In the genomic region with DNA sequence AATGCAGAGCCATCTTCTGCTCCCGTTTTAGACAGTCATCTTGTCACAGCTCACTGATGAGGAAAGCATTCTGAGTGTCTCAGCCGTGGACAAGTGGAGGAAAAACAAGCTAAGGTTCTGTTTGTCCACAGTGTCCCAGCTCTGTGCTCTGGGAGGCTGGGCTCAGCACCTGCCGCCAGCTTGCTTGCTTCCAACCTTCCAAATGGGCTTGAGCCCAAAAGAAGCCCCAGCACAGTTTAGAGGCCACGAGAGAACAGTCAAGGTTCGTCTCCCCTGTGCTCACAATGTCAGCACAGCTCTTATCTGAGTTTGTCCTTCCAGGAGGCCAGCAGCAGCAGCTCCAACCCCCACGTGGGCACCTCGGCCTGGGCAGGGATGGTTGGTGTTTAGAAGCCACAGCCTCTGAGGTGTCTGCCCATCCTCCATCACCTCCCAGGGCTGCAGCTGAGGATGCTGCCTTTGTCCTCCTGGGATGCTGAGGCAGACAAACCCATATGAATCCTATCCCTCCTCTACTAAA, we compare ENCODE assay signal across 41 mouse cellular contexts. TPM values are rescaled to one million over a fixed set of nuclear protein-coding genes. Genes with fewer than 3 reads are reported as not detected.
A peak's percentile ranks its signal among the peaks of the same experiment; 100 is the strongest.
DNase-seq lines count a peak whose midpoint lies in the region; ATAC-seq lines count a peak whose summit lies in the region.
"Had no signal": no experiment of that assay in that cellular context is flagged by ENCODE, and none has a peak within 500 bp of the region (broad histone marks: within the 10 kb centered on the region; RNA-seq: fewer than 3 reads in every experiment).

No protein-coding gene starts in this region.

- H3K9ac ChIP-seq in heart, embryonic 13.5 days, result no peak overlapping the region
- H3K9ac ChIP-seq: embryonic facial prominence, embryonic 13.5 days; hindbrain, embryonic 12.5 days; intestine, embryonic 15.5 days; liver, embryonic 13.5 days; neural tube, embryonic 12.5 days; stomach, embryonic 15.5 days had no signal

- H3K4me1 ChIP-seq in heart, embryonic 13.5 days, result peaks cover 17% of the 10 kb centered on the region
- H3K4me1 ChIP-seq: embryonic facial prominence, embryonic 13.5 days; hindbrain, embryonic 12.5 days; intestine, embryonic 15.5 days; liver, embryonic 13.5 days; neural tube, embryonic 12.5 days; stomach, embryonic 15.5 days had no signal

- 0 out of 2 replicates have a peak, but pooled peaks cover 5% of the 10 kb centered on the region for H3K27me3 ChIP-seq in heart, embryonic 13.5 days (replicated peaks)
- H3K27me3 ChIP-seq: hindbrain, embryonic 12.5 days; intestine, embryonic 15.5 days; liver, embryonic 13.5 days; neural tube, embryonic 12.5 days; stomach, embryonic 15.5 days had no signal

- no peak overlapping the region for H3K4me3 ChIP-seq in heart, embryonic 13.5 days
- H3K4me3 ChIP-seq: embryonic facial prominence, embryonic 13.5 days; erythroblast, embryonic 14.5 days; gastrocnemius, adult 2 months; hindbrain, embryonic 12.5 days; intestine, embryonic 15.5 days; liver, embryonic 13.5 days; myocyte; neural tube, embryonic 12.5 days; stomach, embryonic 15.5 days had no signal

- whole genome bisulfite sequencing in heart, embryonic 13.5 days, result 17% methylated on average over 7 of the region's 7 CpGs

- no peaks in the 10 kb centered on the region for H3K9me3 ChIP-seq in heart, embryonic 13.5 days
- H3K9me3 ChIP-seq: embryonic facial prominence, embryonic 13.5 days; G1E; hindbrain, embryonic 12.5 days; intestine, embryonic 15.5 days; liver, embryonic 13.5 days; neural tube, embryonic 12.5 days; stomach, embryonic 15.5 days had no signal

- DNase-seq in adrenal gland, adult (ENCODE audit: inconsistent age in 2 of 2, low spot score in 1 of 2), result peak; percentile 67 to 89
- no peak for DNase-seq in adrenal gland, postnatal 4 days (ENCODE audit: low spot score in 2 of 2)
- DNase-seq in heart, postnatal 4 days, result no peak
- peak; percentile 73 for DNase-seq in ovary, adult 18-20 months (ENCODE audit: low spot score)
- no peak for DNase-seq in ovary, postnatal 14 days (ENCODE audit: low spot score)
- DNase-seq: cerebellum, adult 18-20 months; cerebellum, postnatal 10 days; gastrocnemius, adult 2 months; gastrocnemius, postnatal 36 days; heart, postnatal 10 days; kidney, adult 2 months; kidney, postnatal 36 days; left cerebral cortex, postnatal 4 days; liver, embryonic 13.5 days; lung, adult 2 months; lung, postnatal 14 days; right cerebral cortex, postnatal 25 days had no signal

- H3K4me2 ChIP-seq in heart, embryonic 13.5 days, result peak overlapping the region; percentile 6; the same call in 1 of the 2 replicates
- H3K4me2 ChIP-seq: embryonic facial prominence, embryonic 13.5 days; hindbrain, embryonic 12.5 days; intestine, embryonic 15.5 days; liver, embryonic 13.5 days; midbrain, embryonic 11.5 days; neural tube, embryonic 12.5 days; stomach, embryonic 15.5 days had no signal

- H3K36me3 ChIP-seq in heart, embryonic 13.5 days, result no peaks in the 10 kb centered on the region
- H3K36me3 ChIP-seq: embryonic facial prominence, embryonic 13.5 days; G1E; hindbrain, embryonic 12.5 days; intestine, embryonic 15.5 days; liver, embryonic 13.5 days; neural tube, embryonic 12.5 days; stomach, embryonic 15.5 days had no signal

- peak overlapping the region; percentile 63 for H3K27ac ChIP-seq in heart, embryonic 13.5 days (replicated peaks)
- H3K27ac ChIP-seq: embryonic facial prominence, embryonic 13.5 days; gastrocnemius, adult 2 months; hindbrain, embryonic 12.5 days; hindbrain, postnatal 0 days; intestine, embryonic 15.5 days; liver, embryonic 13.5 days; neural tube, embryonic 12.5 days; stomach, embryonic 15.5 days had no signal

- ATAC-seq in heart, embryonic 13.5 days (ENCODE audit: extremely low read depth, insufficient number of reproducible peaks, low FRiP score, low TSS enrichment), result no peak
- no peak for ATAC-seq in CD4-positive, CD25-positive, alpha-beta regulatory T cell, adult 4 months
- ATAC-seq: forebrain, embryonic 16.5 days; hindbrain, postnatal 0 days; intestine, embryonic 15.5 days had no signal

RNA-seq across cellular contexts. Expression of a gene that starts 9.5 kb away (rescaled TPM):
- under 1 TPM; 0.53 to 0.99 TPM for total RNA-seq in adrenal gland, postnatal 4 days (2021)
- polyA plus RNA-seq in heart, embryonic 13.5 days (2015; fragmentation: Nextera tagmentation; extraction: Ambion mirVana), result not detected in 2 replicates
- not detected for total RNA-seq in heart, postnatal 4 days (2021)
- polyA plus RNA-seq in CD4-positive, CD25-positive, alpha-beta regulatory T cell, adult 4 months (2017; shearing (Covaris generic)), result not detected
- total RNA-seq: common myeloid progenitor, adult 5-6 weeks; G1E; gastrocnemius, adult 2 months; gastrocnemius, postnatal 36 days; heart, adult 18-20 months; heart, postnatal 10 days; hindbrain, postnatal 0 days; layer of hippocampus, adult 8-10 months; layer of hippocampus, postnatal 25 days; left cerebral cortex, adult 8-10 months; left cerebral cortex, postnatal 4 days; megakaryocyte progenitor cell, adult 5-6 weeks; midbrain, postnatal 0 days had no signal
- polyA plus RNA-seq: brain, embryonic 14.5 days; C2C12; embryonic facial prominence, embryonic 13.5 days; erythroblast, embryonic 14.5 days; forebrain, embryonic 11.5 days; forebrain, embryonic 16.5 days; G1E; hindbrain, embryonic 12.5 days; hindbrain, postnatal 0 days; intestine, embryonic 15.5 days; kidney, adult 2 months; kidney, embryonic 16.5 days; liver, embryonic 13.5 days; midbrain, embryonic 11.5 days; midbrain, postnatal 0 days; myocyte; neural tube, embryonic 12.5 days; stomach, embryonic 15.5 days had no signal

RNA-seq across cellular contexts. Expression of a gene that starts 51.9 kb away (rescaled TPM):
- total RNA-seq in adrenal gland, postnatal 4 days (2021), result 100 to 1,000 TPM; 684 to 719 TPM
- polyA plus RNA-seq in heart, embryonic 13.5 days (2015; fragmentation: Nextera tagmentation; extraction: Ambion mirVana), result 28.9 and 29.1 TPM in 2 replicates
- total RNA-seq in heart, postnatal 4 days (2021), result 100 to 1,000 TPM; 145 TPM
- under 1 TPM in 1 of 2 experiments, not detected in 1; 0.47 TPM for polyA plus RNA-seq in CD4-positive, CD25-positive, alpha-beta regulatory T cell, adult 4 months (2017; shearing (Covaris generic))
- total RNA-seq: common myeloid progenitor, adult 5-6 weeks; megakaryocyte progenitor cell, adult 5-6 weeks had no signal
- polyA plus RNA-seq: C2C12; erythroblast, embryonic 14.5 days; G1E had no signal

Comparison
In these comparisons a context has a peak if more than half of its experiments do, and no peak if none do; other contexts are left out.
1. DNase-seq: peak in adrenal gland, adult (2 of 2) and ovary, adult 18-20 months (single experiment); none in adrenal gland, postnatal 4 days (0 of 2), heart, postnatal 4 days (single experiment) and ovary, postnatal 14 days (single experiment).
2. RNA of a gene that starts 51.9 kb away (total RNA-seq): 684 to 719 TPM in adrenal gland, postnatal 4 days; 145 TPM in heart, postnatal 4 days; every median in the first group is over 4 times any median in the second.